Mouse (Mus musculus) Patski (cell line): Measurements from ENCODE around the gene Gm36864. TPM values are rescaled to one million over a fixed set of nuclear protein-coding genes. Genes with fewer than 3 reads are reported as not detected.
"Not testable (repeated sequence)": the region's sequence is repeated elsewhere in the genome, so short reads cannot be mapped to it uniquely, and the experiment has no call there.

ENCODE experiments used
- ATAC-seq: fragments of 100-300 bp; one replicate; pipeline ENCODE4 v1.8.0; 2021
- CTCF ChIA-PET: fragments of 350-600 bp; sonication (Branson Sonifier 250); formaldehyde crosslinking; loops from one replicate; lab custom pipeline; 2022; ENCODE audit warnings: inconsistent platforms; lab: Charles Lee
- POLR2A ChIA-PET: fragments of 350-600 bp; sonication (Branson Sonifier 250); formaldehyde crosslinking; loops from one replicate; lab custom pipeline; 2022; ENCODE audit warnings: antibody characterized with exemption, inconsistent platforms; lab: Charles Lee
- DNase-seq: peaks from one replicate; pipeline ENCODE4 v3.0.0-alpha.2; 2011; ENCODE audit warnings: low read depth, low spot score
- H3K27me3 ChIP-seq: fragments of 371-371 bp; one replicate; pipeline ENCODE4 v1.5.1; 2021
- CTCF ChIP-seq: fragments of 100-300 bp; IDR thresholded peaks from one replicate; pipeline ENCODE4 v1.5.1; 2021
- in situ Hi-C: fragments of 300-500 bp; cut with MboI; formaldehyde crosslinking; loops from 3 replicates; pipeline ENCODE4 v1.11.1; 2018; ENCODE audit warnings: low pct_unique_long_range_greater_than_20kb, mixed read lengths
- polyA plus RNA-seq: library from polyadenylated mRNA; unstranded; gene quantifications from one replicate; pipeline ENCODE4 v1.2.3, GENCODE M21; 2021

The Gm36864 gene
- polyA plus RNA-seq, 1 experiment from 2014 or later = not detected

DNA sequence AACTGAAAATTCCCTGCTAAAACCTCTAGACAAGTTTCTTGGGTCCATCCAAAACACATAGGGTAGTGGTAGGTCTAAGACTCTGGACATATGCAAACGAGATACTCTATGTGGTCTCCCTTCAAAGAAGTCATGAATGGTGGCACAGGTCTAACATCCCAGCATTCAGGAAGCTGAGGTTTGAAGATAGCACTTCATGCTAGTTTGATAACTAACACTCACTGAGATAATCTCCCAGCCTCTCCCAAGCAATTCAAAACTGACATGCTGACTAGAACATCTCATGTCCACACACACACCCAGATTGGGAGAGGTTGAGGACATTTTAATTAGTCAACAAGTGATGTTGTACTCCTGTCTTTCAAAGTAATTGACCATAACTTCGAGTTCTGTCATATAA, 3.9 kb downstream of the Gm36864 start:
- TF ChIP-seq CTCF = no peak
- in situ Hi-C loops = loop anchor here (25.0 kb wide), 1 partner anchor 653 kb away; the partner anchor contains the start of gene Zfp719
- DNase-seq = no peak
- no peak for ATAC-seq
- POLR2A ChIA-PET = no interaction called here
- H3K27me3 ChIP-seq = peaks cover 14% of the 10 kb centered on the region
- CTCF ChIA-PET = no interaction called here

- CTCF ChIA-PET = no interaction called here
- POLR2A ChIA-PET = no interaction called here
- DNase-seq (no peak), ATAC-seq (peak; percentile 22)
- H3K27me3 ChIP-seq = peaks cover 11% of the 10 kb centered on the region
- in situ Hi-C loops = loop anchor here (25.0 kb wide), 1 partner anchor 653 kb away; the partner anchor contains the start of gene Zfp719
- TF ChIP-seq CTCF = no peak
Observed at GRCm38 (mm10) chr7:44240712-44241111, 4.7 kb downstream of the Gm36864 start.

DNA sequence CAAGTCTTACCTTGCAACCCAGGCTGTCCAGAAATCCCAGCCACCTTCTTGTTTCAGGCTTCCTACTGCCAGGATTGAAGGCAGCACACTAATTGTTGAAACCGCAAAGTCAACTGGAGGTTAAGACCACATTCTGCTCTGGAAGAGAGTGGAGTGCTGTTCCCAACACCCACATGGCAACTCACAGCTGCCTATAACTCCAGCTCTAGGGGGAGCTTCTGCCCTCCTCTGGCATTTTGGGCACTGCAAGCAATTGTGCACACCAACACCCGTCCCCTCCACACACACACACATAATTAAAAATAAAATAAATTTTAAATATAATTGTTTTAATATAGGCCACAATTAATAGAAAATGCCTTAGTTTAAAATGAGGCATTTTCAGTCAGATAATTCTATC, 5.2 kb downstream of the Gm36864 start:
- DNase-seq (no peak), ATAC-seq (no peak)
- CTCF ChIA-PET = no interaction called here
- in situ Hi-C loops = loop anchor here (25.0 kb wide), 1 partner anchor 654 kb away; the partner anchor contains the start of gene Zfp719
- POLR2A ChIA-PET = no interaction called here
- no peak for TF ChIP-seq CTCF
- H3K27me3 ChIP-seq = peaks cover 10% of the 10 kb centered on the region

DNA sequence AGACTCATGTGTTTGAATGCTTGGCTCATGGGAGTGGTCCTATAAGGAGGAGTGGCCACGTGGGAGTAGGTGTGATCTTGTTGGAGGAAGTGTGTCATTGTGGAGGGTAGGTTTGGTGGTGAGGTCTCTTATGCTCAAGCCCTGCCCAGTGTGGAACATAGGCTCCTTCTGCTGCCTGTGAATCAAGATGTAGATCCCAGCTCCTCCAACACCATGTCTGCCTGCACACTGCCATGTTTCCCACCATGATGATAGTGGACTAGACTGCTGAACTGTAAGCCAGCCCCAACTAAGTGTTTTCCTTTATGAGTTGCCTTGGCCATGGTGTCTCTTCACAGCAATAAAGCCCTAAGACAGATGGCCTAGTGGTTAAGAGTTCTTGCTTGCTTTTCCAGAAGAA, 8.1 kb downstream of the Gm36864 start:
- peaks cover 10% of the 10 kb centered on the region for H3K27me3 ChIP-seq
- CTCF ChIA-PET = no interaction called here
- ATAC-seq = no peak
- no peak for DNase-seq
- POLR2A ChIA-PET = no interaction called here
- no peak for TF ChIP-seq CTCF
- in situ Hi-C loops = loop anchor here (25.0 kb wide), 1 partner anchor 657 kb away; the partner anchor contains the start of gene Zfp719

DNA sequence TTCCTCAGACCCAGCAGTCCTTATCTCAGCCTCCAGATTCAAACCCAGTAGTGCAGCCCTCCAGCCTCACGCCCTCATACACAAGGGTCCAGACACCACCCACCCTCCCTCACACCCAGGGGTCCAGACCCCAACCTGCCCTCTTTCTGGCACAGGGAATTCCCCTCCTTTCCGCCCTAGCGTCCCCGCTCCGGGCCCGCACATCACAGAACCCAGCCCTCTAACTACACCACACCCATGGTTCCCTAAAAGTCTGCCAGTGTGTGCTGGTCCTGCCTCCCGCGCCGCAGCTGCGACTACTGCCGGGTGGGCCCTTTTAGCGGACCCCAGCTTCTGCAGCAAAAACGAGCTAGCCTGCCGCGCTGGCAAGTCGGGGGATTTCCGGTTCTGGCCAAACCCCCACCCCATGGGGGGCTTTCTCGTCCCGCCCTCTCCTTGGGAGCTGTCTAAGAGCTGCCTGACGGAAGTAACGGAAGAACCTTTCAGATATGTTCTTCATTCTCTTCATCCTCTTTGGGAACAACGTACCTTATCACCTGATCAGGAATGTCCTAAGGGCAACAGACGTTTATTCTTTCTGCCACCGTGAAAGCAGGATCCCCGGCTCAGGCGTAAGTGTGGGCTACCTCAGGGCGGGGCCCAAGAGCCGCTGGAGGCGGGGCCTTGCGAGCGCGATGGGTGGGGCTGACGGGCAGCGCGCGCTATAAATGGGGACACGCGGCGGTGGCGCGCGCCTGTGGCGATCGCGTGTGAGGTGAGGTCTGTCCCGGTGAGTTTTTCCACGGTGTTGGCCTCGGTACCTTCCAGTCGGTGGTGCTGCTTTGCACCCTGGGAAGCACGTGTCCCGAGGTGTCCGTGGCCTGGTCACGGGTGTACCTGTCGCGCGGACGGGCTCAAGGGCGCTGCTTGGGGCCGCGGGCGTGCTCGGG, 10.3 kb downstream of the Gm36864 start, which contains the start of the genes 1700028J19Rik and 2410002F23Rik:
Gene 1700028J19Rik, minus strand, starts transcription at position 641 of the 929 bp plus-strand sequence.
Gene 2410002F23Rik, plus strand, starts transcription at position 668 of the 929 bp plus-strand sequence.
- DNase-seq (peak; percentile 78), ATAC-seq (peak; percentile 76)
- no peak for TF ChIP-seq CTCF
- POLR2A ChIA-PET = interaction anchor here (0.7 to 1.2 kb wide), 3 partner anchors 12 to 251 kb away, joined by 4 to 5 read pairs (median 5); no protein-coding TSS in a partner anchor
- H3K27me3 ChIP-seq = peaks cover 7% of the 10 kb centered on the region
- in situ Hi-C loops = loop anchor here (25.0 kb wide), 1 partner anchor 659 kb away; the partner anchor contains the start of gene Zfp719
- CTCF ChIA-PET = interaction anchor here (1.0 kb wide), 1 partner anchor 9 kb away, joined by 3 read pairs; no protein-coding TSS in a partner anchor

GRCm38 (mm10) chr7:44246984-44247470, 11.1 kb downstream of the Gm36864 start:
- ChIA-PET CTCF (no interaction called here), POLR2A (interaction anchor here (0.7 kb wide), 2 partner anchors 11 to 104 kb away, joined by 4 to 5 read pairs; no protein-coding TSS in a partner anchor)
- peaks cover 7% of the 10 kb centered on the region for H3K27me3 ChIP-seq
- no peak for DNase-seq
- in situ Hi-C loops = loop anchor here (25.0 kb wide), 1 partner anchor 660 kb away; the partner anchor contains the start of gene Zfp719
- TF ChIP-seq CTCF = no peak
- peak; percentile 20 for ATAC-seq

DNA sequence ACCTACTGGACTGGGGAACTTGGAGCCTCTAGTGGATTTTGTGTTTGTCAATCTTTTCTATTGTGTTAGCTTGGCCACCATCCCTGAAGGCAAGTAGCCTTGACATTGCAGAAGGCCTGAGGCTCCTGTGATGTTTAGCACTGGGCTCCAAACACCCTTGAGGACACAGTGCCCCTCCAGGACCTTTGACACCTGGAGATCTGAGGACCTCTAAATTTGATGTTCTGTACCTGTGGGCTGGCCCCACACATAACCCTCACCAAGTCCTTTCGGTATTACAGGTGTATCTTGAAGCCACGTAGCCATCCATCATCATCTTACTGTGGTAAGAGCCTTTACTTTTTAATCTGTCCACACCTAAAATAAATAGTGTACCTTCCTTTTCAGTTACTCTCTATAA, 12.0 kb downstream of the Gm36864 start:
- no peaks in the 10 kb centered on the region for H3K27me3 ChIP-seq
- POLR2A ChIA-PET = interaction anchor here (1.1 kb wide), 1 partner anchor 26 kb away, joined by 3 read pairs; no protein-coding TSS in a partner anchor
- TF ChIP-seq CTCF = no peak
- CTCF ChIA-PET = no interaction called here
- in situ Hi-C loops = loop anchor here (25.0 kb wide), 1 partner anchor 661 kb away; the partner anchor contains the start of gene Zfp719
- ATAC-seq (no peak), DNase-seq (no peak)

DNA sequence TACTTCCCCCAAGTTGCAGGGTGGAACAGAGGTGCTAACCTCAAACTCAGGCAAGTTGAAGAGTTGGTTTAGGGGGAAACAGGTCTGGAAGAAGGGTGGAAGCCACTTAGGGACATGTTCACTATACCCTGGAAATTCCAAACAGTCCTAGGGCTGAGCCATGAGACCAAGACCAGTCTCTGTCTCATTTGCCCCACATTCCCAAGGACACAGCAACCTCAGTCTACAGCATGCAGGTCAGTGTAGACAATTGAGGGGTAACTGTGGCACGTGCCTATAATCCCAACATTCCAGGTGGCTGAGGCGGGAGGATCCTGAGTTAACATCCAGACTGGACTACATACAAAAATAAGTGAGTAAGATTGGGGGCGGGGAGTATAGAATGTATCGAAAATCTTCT, 13.3 kb downstream of the Gm36864 start:
- in situ Hi-C loops = loop anchor here (25.0 kb wide), 1 partner anchor 662 kb away; the partner anchor contains the start of gene Zfp719
- no peaks in the 10 kb centered on the region for H3K27me3 ChIP-seq
- DNase-seq (no peak), ATAC-seq (no peak)
- CTCF ChIA-PET = no interaction called here
- TF ChIP-seq CTCF = no peak
- POLR2A ChIA-PET = interaction anchor here (1.1 kb wide), 1 partner anchor 25 kb away, joined by 3 read pairs; no protein-coding TSS in a partner anchor

DNA sequence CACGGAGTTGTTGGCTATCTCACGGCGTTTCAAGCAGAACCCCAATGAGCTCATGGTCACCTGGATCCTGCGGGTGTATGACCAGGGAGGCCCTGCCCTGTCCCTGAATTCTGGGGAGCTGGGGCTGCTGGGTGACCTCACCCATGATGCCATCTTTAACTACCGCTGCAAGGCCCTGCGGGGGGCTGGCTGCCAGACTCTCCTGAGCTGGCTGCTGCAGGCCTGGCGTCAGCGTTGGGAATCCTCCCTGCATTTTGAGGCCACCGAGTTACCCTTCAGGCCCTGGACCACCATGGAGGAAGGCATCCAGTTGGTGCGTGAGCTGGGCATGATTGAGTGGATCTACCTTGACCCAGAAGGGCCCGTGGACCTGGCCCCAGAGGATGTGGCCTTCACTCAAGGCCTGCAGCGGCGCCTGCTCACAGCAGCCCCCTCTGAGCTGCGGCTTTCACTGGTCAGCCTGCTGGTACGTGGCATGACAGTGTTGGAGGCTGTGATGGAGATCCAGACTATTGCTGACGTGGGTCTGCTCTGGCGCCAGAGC, 14.8 kb downstream of the Gm36864 start:
- DNase-seq, CTCF ChIA-PET, in situ Hi-C loops, ATAC-seq, H3K27me3 ChIP-seq, POLR2A ChIA-PET: not testable (repeated sequence)

DNA sequence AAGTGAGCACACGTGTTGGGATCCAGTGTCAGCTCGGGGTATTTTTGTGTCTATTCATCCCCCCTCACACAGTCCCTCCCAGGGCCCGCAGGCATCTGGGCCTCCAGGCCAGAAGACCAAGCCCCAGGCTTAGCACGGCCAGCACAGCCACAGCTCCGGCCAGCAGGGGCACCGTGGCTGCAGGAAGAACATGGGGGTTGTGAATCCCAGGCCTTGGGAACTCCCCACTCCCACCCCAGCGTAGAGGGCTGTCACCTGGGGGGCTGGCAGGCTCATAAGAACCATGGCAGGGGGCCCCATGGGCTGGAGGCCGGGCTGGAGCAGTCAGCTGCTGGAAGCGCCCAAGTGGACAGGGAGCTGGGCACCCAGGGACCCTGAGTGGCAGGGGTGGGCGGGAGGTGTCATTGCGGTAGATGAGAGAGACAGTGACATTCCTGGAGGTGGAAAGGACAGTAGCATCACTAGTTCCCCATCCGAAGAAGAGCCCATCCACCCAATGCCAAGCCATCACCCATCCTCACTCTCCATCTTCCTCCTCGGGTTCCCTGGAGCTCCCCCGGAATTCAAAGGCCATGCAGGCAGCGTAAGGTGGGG, 17.1 kb downstream of the Gm36864 start:
- no peak for ATAC-seq
- in situ Hi-C loops = no loop called here
- no peak for TF ChIP-seq CTCF
- ChIA-PET CTCF (interaction anchor here (1.1 to 1.4 kb wide), 2 partner anchors 10 kb away, joined by 4 to 5 read pairs; no protein-coding TSS in a partner anchor), POLR2A (interaction anchor here (0.6 kb wide), 1 partner anchor 30 kb away, joined by 5 read pairs; no protein-coding TSS in a partner anchor)
- no peak for DNase-seq
- H3K27me3 ChIP-seq = no peaks in the 10 kb centered on the region
